ENCODE assay signal across 8 mouse cellular contexts in genomic region chr15:5243036-5243958, GRCm38 (mm10). TPM values are rescaled to one million over a fixed set of nuclear protein-coding genes. Genes with fewer than 3 reads are reported as not detected.
DNase-seq lines count a peak whose midpoint lies in the region; ATAC-seq and TF ChIP-seq lines count a peak whose summit lies in the region.

No protein-coding gene starts in this region.

- H3K79me2 ChIP-seq in MEL (ENCODE audit: control insufficient read depth, insufficient read depth, low read length, poor library complexity): peaks cover 8% of the 10 kb centered on the region

- H3K4me1 ChIP-seq in cerebellum, adult 2 months (ENCODE audit: control insufficient read depth, insufficient read depth, low read length): peaks cover 10% of the 10 kb centered on the region
- peaks cover 2 to 12% of the 10 kb centered on the region in 2 experiments; a peak in 3 of 4 replicates for H3K4me1 ChIP-seq in MEL (ENCODE audit: control insufficient read depth in 1 of 2, insufficient read depth in 2 of 2, low read length in 2 of 2)
- peaks cover 29% of the 10 kb centered on the region for H3K4me1 ChIP-seq in forebrain, embryonic 16.5 days (replicated peaks; ENCODE audit: control insufficient read depth, insufficient read depth, low read length)
- H3K4me1 ChIP-seq in intestine, embryonic 16.5 days (ENCODE audit: control insufficient read depth, insufficient read depth, low read length): peaks cover 23% of the 10 kb centered on the region
- peaks cover 40% of the 10 kb centered on the region for H3K4me1 ChIP-seq in midbrain, embryonic 10.5 days

- TF ChIP-seq POLR2A in cerebellum, adult 2 months (IDR thresholded peaks at IDR 0.05; ENCODE audit: borderline replicate concordance, insufficient read depth, low read length): no peak
- TF ChIP-seq POLR2A in MEL (IDR thresholded peaks at IDR 0.05; ENCODE audit: control insufficient read depth in 1 of 2, insufficient read depth in 1 of 2, low read depth in 1 of 2, low read length in 2 of 2, poor library complexity in 1 of 2): no peak

- DNase-seq in cerebellum, adult 2 months: no peak
- DNase-seq in cerebellum, adult 11-12 months: no peak
- peak; percentile 75 for DNase-seq in MEL (ENCODE audit: low read depth, low spot score)
- DNase-seq in midbrain, embryonic 10.5 days (ENCODE audit: low spot score): peak; percentile 31
- DNase-seq in thymus, postnatal 4 days: peak; percentile 32
- DNase-seq in right cerebral cortex, postnatal 14 days: no peak

- H3K9ac ChIP-seq in MEL (ENCODE audit: control insufficient read depth, low read depth, low read length, poor library complexity, severe bottlenecking): peak overlapping the region; percentile 71
- no peak overlapping the region for H3K9ac ChIP-seq in forebrain, embryonic 16.5 days (replicated peaks; ENCODE audit: low read depth, low read length)
- H3K9ac ChIP-seq in intestine, embryonic 16.5 days (ENCODE audit: low read depth, low read length): peak overlapping the region; percentile 72

- H3K27ac ChIP-seq in cerebellum, adult 2 months (ENCODE audit: insufficient read depth, low read length): no peak overlapping the region
- H3K27ac ChIP-seq in MEL (ENCODE audit: control insufficient read depth, low read depth, low read length): peak overlapping the region; percentile 0; the same call in 1 of the 2 replicates
- no peak overlapping the region for H3K27ac ChIP-seq in forebrain, embryonic 16.5 days (ENCODE audit: low read length)
- H3K27ac ChIP-seq in intestine, embryonic 16.5 days (ENCODE audit: low read length): 0 out of 2 replicates have a peak overlapping the region, but pooled peaks have one; percentile 20
- no peak overlapping the region for H3K27ac ChIP-seq in midbrain, embryonic 10.5 days (replicated peaks)

- WGBS in cerebellum, adult 2 months: 8% methylated on average over 40 of the region's 40 CpGs
- WGBS in forebrain, embryonic 16.5 days: 7% methylated on average over 40 of the region's 40 CpGs
- WGBS in intestine, embryonic 16.5 days: 7% methylated on average over 40 of the region's 40 CpGs
- 8% methylated on average over 40 of the region's 40 CpGs for WGBS in midbrain, embryonic 10.5 days

- no peak for TF ChIP-seq RAD21 in MEL (IDR thresholded peaks at IDR 0.05; ENCODE audit: low read depth, low read length)

- H3K4me3 ChIP-seq in cerebellum, adult 2 months (replicated peaks; ENCODE audit: insufficient read depth, low read depth, low read length): peak overlapping the region; percentile 42
- peak overlapping the region; percentile 48 to 61 for H3K4me3 ChIP-seq in MEL (ENCODE audit: control insufficient read depth in 1 of 2, insufficient read depth in 1 of 2, low read depth in 2 of 2, low read length in 2 of 2)
- peak overlapping the region; percentile 59 for H3K4me3 ChIP-seq in forebrain, embryonic 16.5 days (replicated peaks; ENCODE audit: low read length)
- H3K4me3 ChIP-seq in intestine, embryonic 16.5 days (ENCODE audit: low read length): peak overlapping the region; percentile 65
- peak overlapping the region; percentile 66 for H3K4me3 ChIP-seq in midbrain, embryonic 10.5 days

- TF ChIP-seq EP300 in MEL (IDR thresholded peaks at IDR 0.05; ENCODE audit: low read depth in 1 of 2, low read length in 2 of 2): peak; percentile 75 to 82

- ATAC-seq in forebrain, embryonic 16.5 days: no peak
- peak; percentile 25 for ATAC-seq in intestine, embryonic 16.5 days

- H3K27me3 ChIP-seq in cerebellum, adult 2 months (ENCODE audit: control insufficient read depth, insufficient read depth, low read length): no peaks in the 10 kb centered on the region
- H3K27me3 ChIP-seq in MEL (ENCODE audit: control insufficient read depth in 1 of 2, insufficient read depth in 2 of 2, low read length in 2 of 2): no peaks in the 10 kb centered on the region
- H3K27me3 ChIP-seq in forebrain, embryonic 16.5 days (replicated peaks; ENCODE audit: control insufficient read depth, insufficient read depth, low read length): peaks cover 37% of the 10 kb centered on the region
- H3K27me3 ChIP-seq in intestine, embryonic 16.5 days (replicated peaks; ENCODE audit: control insufficient read depth, insufficient read depth, low read length): peaks cover 9% of the 10 kb centered on the region; the same call in 1 of the 2 replicates
- H3K27me3 ChIP-seq in midbrain, embryonic 10.5 days (ENCODE audit: low read depth, poor library complexity, severe bottlenecking): peaks cover 75% of the 10 kb centered on the region

- peak overlapping the region; percentile 76 for H3K4me2 ChIP-seq in forebrain, embryonic 16.5 days (ENCODE audit: low read length)
- H3K4me2 ChIP-seq in intestine, embryonic 16.5 days (ENCODE audit: low read depth, low read length): peak overlapping the region; percentile 96

- H3K9me3 ChIP-seq in MEL (replicated peaks; ENCODE audit: insufficient read depth, low read length): no peaks in the 10 kb centered on the region
- H3K9me3 ChIP-seq in forebrain, embryonic 16.5 days (ENCODE audit: control insufficient read depth, low read length): no peaks in the 10 kb centered on the region
- no peaks in the 10 kb centered on the region for H3K9me3 ChIP-seq in intestine, embryonic 16.5 days (ENCODE audit: control insufficient read depth, low read length)
- H3K9me3 ChIP-seq in midbrain, embryonic 10.5 days (replicated peaks): no peaks in the 10 kb centered on the region

- TF ChIP-seq CTCF in cerebellum, adult 2 months (IDR thresholded peaks at IDR 0.05; ENCODE audit: borderline replicate concordance, insufficient read depth, low read depth, low read length): no peak
- TF ChIP-seq CTCF in MEL (IDR thresholded peaks at IDR 0.05 in 2 of 3, conservative IDR thresholded peaks at IDR 0.05 in 1 of 3; ENCODE audit: control insufficient read depth in 1 of 3, insufficient read depth in 1 of 3, low read depth in 2 of 3, low read length in 3 of 3, poor library complexity in 1 of 3, severe bottlenecking in 1 of 3): no peak

- peaks cover 0 to 10% of the 10 kb centered on the region in 2 experiments; a peak in 2 of 4 replicates for H3K36me3 ChIP-seq in MEL (ENCODE audit: control insufficient read depth in 1 of 2, insufficient read depth in 2 of 2, low read length in 2 of 2)
- H3K36me3 ChIP-seq in forebrain, embryonic 16.5 days (ENCODE audit: control insufficient read depth, insufficient read depth): no peaks in the 10 kb centered on the region
- no peaks in the 10 kb centered on the region for H3K36me3 ChIP-seq in intestine, embryonic 16.5 days (ENCODE audit: control insufficient read depth, insufficient read depth, low read length)
- H3K36me3 ChIP-seq in midbrain, embryonic 10.5 days: no peaks in the 10 kb centered on the region

TF ChIP-seq in MEL, 35 proteins besides CTCF, POLR2A, EP300 and RAD21 (continues in another document):
- TF ChIP-seq HCFC1 (IDR thresholded peaks at IDR 0.05; ENCODE audit: low read depth, low read length): no peak
- TF ChIP-seq ZMIZ1 (IDR thresholded peaks at IDR 0.05; ENCODE audit: low read depth, low read length): no peak
- TF ChIP-seq E2F4 (IDR thresholded peaks at IDR 0.05; ENCODE audit: borderline replicate concordance, low read depth, low read length): 0 out of 2 replicates have a peak, but pooled peaks have one; percentile 44
- no peak for TF ChIP-seq ZNF384 (IDR thresholded peaks at IDR 0.05; ENCODE audit: low read depth, low read length)
- no peak for TF ChIP-seq MAZ (IDR thresholded peaks at IDR 0.05; ENCODE audit: low read depth, low read length)
- TF ChIP-seq ETS1 (IDR thresholded peaks at IDR 0.05; ENCODE audit: low read depth, low read length): peak; percentile 30; the same call in 1 of the 2 replicates
- no peak for TF ChIP-seq MAFK (IDR thresholded peaks at IDR 0.05; ENCODE audit: borderline replicate concordance, low read depth, low read length)
- 0 out of 2 replicates have a peak, but pooled peaks have one; percentile 11 for TF ChIP-seq UBTF (IDR thresholded peaks at IDR 0.05; ENCODE audit: borderline replicate concordance, insufficient read depth, low read depth, low read length)
- TF ChIP-seq BHLHE40 (IDR thresholded peaks at IDR 0.05; ENCODE audit: borderline replicate concordance, low read depth, low read length): 0 out of 2 replicates have a peak, but pooled peaks have one; percentile 14
- peak; percentile 76 for TF ChIP-seq GATA1 (IDR thresholded peaks at IDR 0.05; ENCODE audit: low read depth, low read length)
- TF ChIP-seq MYB (IDR thresholded peaks at IDR 0.05; ENCODE audit: low read depth, low read length): no peak
- 0 out of 2 replicates have a peak, but pooled peaks have one; percentile 9 for TF ChIP-seq ELF1 (IDR thresholded peaks at IDR 0.05; ENCODE audit: low read depth, low read length)
- TF ChIP-seq TCF12 (IDR thresholded peaks at IDR 0.05; ENCODE audit: low read depth, low read length): peak; percentile 75
- TF ChIP-seq MYC (IDR thresholded peaks at IDR 0.05; ENCODE audit: low read depth, low read length): 0 out of 2 replicates have a peak, but pooled peaks have one; percentile 19
- TF ChIP-seq MEF2A (IDR thresholded peaks at IDR 0.05; ENCODE audit: extremely low read depth, insufficient replicate concordance, low read depth, low read length, poor library complexity, severe bottlenecking): no peak
- TF ChIP-seq TAL1 (IDR thresholded peaks at IDR 0.05; ENCODE audit: low read length): peak; percentile 96
- 0 out of 2 replicates have a peak, but pooled peaks have one; percentile 5 for TF ChIP-seq SMC3 (IDR thresholded peaks at IDR 0.05; ENCODE audit: low read depth, low read length)
- TF ChIP-seq JUND (IDR thresholded peaks at IDR 0.05; ENCODE audit: low read depth, low read length): no peak

RNA-seq across cellular contexts. Expression of gene Ptger4, which starts 0.7 kb away (rescaled TPM):
- 1.1 and 1.2 TPM in 2 replicates for polyA plus RNA-seq in cerebellum, adult 2 months (2012; rRNA removed)
- 3.5 and 3.7 TPM in 2 replicates for total RNA-seq in MEL (2012; rRNA removed)
- polyA plus RNA-seq in MEL (2012; ENCODE audit: insufficient read depth in 1 of 2, insufficient read length in 2 of 2, low read depth in 1 of 2, low replicate concordance in 2 of 2, missing spikeins in 1 of 2): 1 to 10 TPM in 1 of 2 experiments, not detected in 1; 5.7 TPM
- polyA plus RNA-seq in forebrain, embryonic 16.5 days (2015; fragmentation: Nextera tagmentation; extraction: Ambion mirVana): 0.52 and 0.63 TPM in 2 replicates
- polyA plus RNA-seq in intestine, embryonic 16.5 days (2015; fragmentation: Nextera tagmentation; extraction: Ambion mirVana): 6.0 and 7.1 TPM in 2 replicates
- polyA plus RNA-seq in midbrain, embryonic 10.5 days (2016; fragmentation: Nextera tagmentation; extraction: Ambion mirVana): 0.84 and 0.94 TPM in 2 replicates

RNA-seq across cellular contexts. Expression of gene Ttc33, which starts 58.0 kb away (rescaled TPM):
- 55.4 and 59.6 TPM in 2 replicates for polyA plus RNA-seq in cerebellum, adult 2 months (2012; rRNA removed)
- total RNA-seq in MEL (2012; rRNA removed): 21.0 and 22.0 TPM in 2 replicates
- polyA plus RNA-seq in MEL (2012; ENCODE audit: insufficient read depth in 1 of 2, insufficient read length in 2 of 2, low read depth in 1 of 2, low replicate concordance in 2 of 2, missing spikeins in 1 of 2): 10 to 100 TPM in 1 of 2 experiments, not detected in 1; 26.2 TPM
- polyA plus RNA-seq in forebrain, embryonic 16.5 days (2015; fragmentation: Nextera tagmentation; extraction: Ambion mirVana): 64.6 and 70.7 TPM in 2 replicates
- polyA plus RNA-seq in intestine, embryonic 16.5 days (2015; fragmentation: Nextera tagmentation; extraction: Ambion mirVana): 32.0 and 32.9 TPM in 2 replicates
- polyA plus RNA-seq in midbrain, embryonic 10.5 days (2016; fragmentation: Nextera tagmentation; extraction: Ambion mirVana): 37.3 and 41.3 TPM in 2 replicates

Comparison
In these comparisons a context has a peak if more than half of its experiments do, and no peak if none do; other contexts are left out.
1. DNase-seq: peak in MEL (single experiment), midbrain, embryonic 10.5 days (single experiment) and thymus, postnatal 4 days (single experiment); none in cerebellum, adult 2 months (0 of 2), cerebellum, adult 11-12 months (single experiment) and right cerebral cortex, postnatal 14 days (single experiment).
2. H3K27ac ChIP-seq: peak in MEL (single experiment) and intestine, embryonic 16.5 days (single experiment); none in cerebellum, adult 2 months (single experiment), forebrain, embryonic 16.5 days (single experiment) and midbrain, embryonic 10.5 days (single experiment).
3. Peak in every context shown above with its lines, with median percentiles within 50 percentile points of each other: H3K4me3 ChIP-seq.